Mouse (Mus musculus): ENCODE measurements at regions not wholly inside any gene's neighbourhood (a gene's known extent, or its start where the extent isn't known, plus 50 kb on each side); places are given as distances from the start of the nearest gene placed in this dataset.

DNA sequence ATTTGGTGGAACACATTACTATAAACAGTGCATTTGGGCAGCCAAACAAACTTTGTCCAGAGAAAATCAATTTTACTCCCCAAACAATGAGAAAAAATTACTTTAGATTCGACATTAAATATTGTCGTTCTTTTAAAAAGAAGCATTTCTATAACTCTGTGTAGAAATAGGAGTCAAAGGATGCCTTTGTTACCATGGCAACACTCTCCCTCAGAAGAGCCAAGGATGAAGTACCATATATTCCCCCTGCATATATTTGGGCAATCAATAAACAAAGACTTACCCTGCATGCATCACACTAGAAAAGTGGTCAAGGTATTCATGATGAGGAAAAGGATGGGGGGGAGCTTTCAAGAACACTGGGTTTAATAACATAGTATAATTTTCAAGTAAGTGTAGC, 70.9 kb upstream of the Tenm2 start:
- DNase-seq (ENCODE audit: low read depth, low spot score): peak; percentile 6
